Mouse (Mus musculus) hindbrain, embryonic 16.5 days (tissue): ENCODE measurements around the gene Sept11. TPM values are rescaled to one million over a fixed set of nuclear protein-coding genes. Genes with fewer than 3 reads are reported as not detected.
A peak's percentile ranks its signal among the peaks of the same experiment; 100 is the strongest.

Experiments used
- ATAC-seq: fragments of 200-750 bp; cut with Nextera tagmentation; 2 replicates; pipeline ENCODE4 v1.8.0; 2017; ENCODE audit warnings: moderate TSS enrichment, moderate library complexity
- H3K27ac ChIP-seq: fragments of 300-500 bp; sonication (generic); 2 replicates; pipeline ENCODE4 v1.5.1; 2014; ENCODE audit warnings: low read depth, mild to moderate bottlenecking, control low read depth, low read length, moderate library complexity
- H3K27me3 ChIP-seq: fragments of 300-500 bp; sonication (generic); replicated peaks from 2 replicates; pipeline ENCODE4 v1.6.1; 2014; ENCODE audit warnings: low read length; ENCODE audit not compliant: control insufficient read depth, insufficient read depth
- H3K36me3 ChIP-seq: fragments of 300-500 bp; sonication (generic); 2 replicates; pipeline ENCODE4 v1.6.1; 2014; ENCODE audit warnings: mild to moderate bottlenecking, low read length, moderate library complexity, mixed read lengths; ENCODE audit not compliant: control insufficient read depth, insufficient read depth
- H3K4me1 ChIP-seq: fragments of 300-500 bp; sonication (generic); 2 replicates; pipeline ENCODE4 v1.6.1; 2014; ENCODE audit warnings: low read depth, low read length; ENCODE audit not compliant: control insufficient read depth, insufficient read depth
- H3K4me2 ChIP-seq: fragments of 300-500 bp; sonication (generic); 2 replicates; pipeline ENCODE4 v1.6.1; 2014; ENCODE audit warnings: mild to moderate bottlenecking, low read length, control low read depth, moderate library complexity
- H3K4me3 ChIP-seq: fragments of 300-500 bp; sonication (generic); 2 replicates; pipeline ENCODE4 v1.5.1; 2014; ENCODE audit warnings: mild to moderate bottlenecking, low read length, control low read depth, moderate library complexity
- H3K9ac ChIP-seq: fragments of 300-500 bp; sonication (generic); 2 replicates; pipeline ENCODE4 v1.6.1; 2014; ENCODE audit warnings: low read depth, mild to moderate bottlenecking, control low read depth, low read length, moderate library complexity
- H3K9me3 ChIP-seq: fragments of 300-500 bp; sonication (generic); 2 replicates; pipeline ENCODE4 v1.6.1; 2014; ENCODE audit warnings: mild to moderate bottlenecking, low read length, moderate library complexity; ENCODE audit not compliant: control insufficient read depth
- WGBS: fragments of 180-500 bp; shearing (Covaris S2); extraction: QIAGEN DNeasy Blood & Tissue Kit; methylation state at CpG from one replicate; pipeline ENCODE4 v1.1.7; 2014; 5-methylcytosine and 5-hydroxymethylcytosine counted together
- polyA plus RNA-seq: library from polyadenylated mRNA; unstranded; fragments of >200 nt; fragmentation: Nextera tagmentation; extraction: Ambion mirVana; gene quantifications from 2 replicates; pipeline ENCODE4 v1.2.1, GENCODE M21; 2015

The Sept11 gene
- polyA plus RNA-seq, 1 experiment from 2014 or later: 125 TPM

DNA sequence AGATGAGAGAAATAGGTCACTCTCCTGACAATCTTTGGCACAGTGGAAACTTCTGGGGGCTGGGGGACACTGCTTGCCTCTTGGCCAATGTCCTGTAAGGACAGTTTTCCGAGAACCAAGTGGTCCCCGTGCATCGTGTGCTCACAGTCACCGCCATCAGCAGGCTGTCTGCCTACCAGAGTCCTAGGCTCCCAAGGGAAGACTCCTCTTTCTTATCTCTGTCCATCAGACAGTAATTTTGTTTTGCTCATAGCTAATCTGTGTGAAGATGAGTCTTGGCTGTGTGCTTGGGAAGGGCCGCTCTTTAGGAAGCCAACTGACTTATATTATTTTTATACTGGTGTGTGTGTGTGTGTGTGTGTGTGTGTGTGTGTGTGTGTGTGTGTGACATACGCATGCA lies 52.3 kb downstream of the Sept11 start:
- Histone ChIP-seq H3K4me1 (peaks cover 3% of the 10 kb centered on the region), H3K4me3 (no peak overlapping the region), H3K27ac (no peak overlapping the region), H3K9me3 (no peaks in the 10 kb centered on the region), H3K27me3 (no peaks in the 10 kb centered on the region), H3K4me2 (no peak overlapping the region), H3K36me3 (peaks cover 4% of the 10 kb centered on the region), H3K9ac (no peak overlapping the region)
- WGBS: 68% methylated on average over 6 of the region's 6 CpGs
- 0 out of 2 replicates have a peak, but pooled peaks have one; percentile 17 for ATAC-seq

DNA sequence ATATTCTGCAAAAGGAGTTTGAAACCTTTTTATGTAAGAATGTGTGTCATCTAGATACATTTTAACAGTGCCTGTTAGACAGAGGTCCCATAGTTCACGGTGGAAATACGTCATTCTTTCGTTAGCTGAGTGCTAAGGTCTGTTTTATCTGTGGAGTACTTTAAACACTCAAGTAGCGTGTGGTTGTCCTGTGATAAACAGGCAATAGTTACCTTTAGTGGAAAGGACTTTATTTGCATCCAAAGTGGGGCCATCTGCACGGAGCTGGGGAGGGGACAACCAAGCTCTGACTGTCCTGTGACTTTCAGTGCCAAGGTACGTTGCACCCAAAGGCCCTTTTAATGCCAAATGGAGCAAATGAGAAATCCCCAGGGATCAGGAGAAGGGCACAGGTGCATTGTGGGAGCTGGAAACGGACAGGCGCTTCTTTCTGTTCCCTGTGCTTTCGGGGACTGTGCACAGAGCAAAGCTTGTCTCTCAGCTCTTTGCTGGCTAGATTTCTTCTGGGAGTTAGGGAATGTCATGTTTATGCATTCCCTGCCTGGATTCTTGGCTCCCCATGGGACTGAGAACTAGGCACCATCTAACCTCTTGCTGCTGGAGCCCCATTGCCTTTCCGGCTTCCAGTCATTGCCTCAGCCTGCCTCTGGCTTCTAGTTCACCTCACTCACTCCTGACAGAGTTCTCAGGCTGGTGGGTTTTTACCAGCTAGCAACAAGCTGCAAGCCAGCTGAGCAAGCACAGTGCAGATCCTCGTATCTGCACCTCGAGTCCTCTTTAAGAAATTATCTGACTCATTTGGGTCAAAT lies 56.9 kb downstream of the Sept11 start:
- ATAC-seq: no peak
- H3K27ac ChIP-seq: no peak overlapping the region
- 79% methylated on average over 12 of the region's 12 CpGs for WGBS
- no peaks in the 10 kb centered on the region for H3K27me3 ChIP-seq
- no peaks in the 10 kb centered on the region for H3K9me3 ChIP-seq
- no peak overlapping the region for H3K4me2 ChIP-seq
- no peaks in the 10 kb centered on the region for H3K36me3 ChIP-seq
- H3K4me1 ChIP-seq: no peaks in the 10 kb centered on the region
- H3K9ac ChIP-seq: no peak overlapping the region
- no peak overlapping the region for H3K4me3 ChIP-seq

DNA sequence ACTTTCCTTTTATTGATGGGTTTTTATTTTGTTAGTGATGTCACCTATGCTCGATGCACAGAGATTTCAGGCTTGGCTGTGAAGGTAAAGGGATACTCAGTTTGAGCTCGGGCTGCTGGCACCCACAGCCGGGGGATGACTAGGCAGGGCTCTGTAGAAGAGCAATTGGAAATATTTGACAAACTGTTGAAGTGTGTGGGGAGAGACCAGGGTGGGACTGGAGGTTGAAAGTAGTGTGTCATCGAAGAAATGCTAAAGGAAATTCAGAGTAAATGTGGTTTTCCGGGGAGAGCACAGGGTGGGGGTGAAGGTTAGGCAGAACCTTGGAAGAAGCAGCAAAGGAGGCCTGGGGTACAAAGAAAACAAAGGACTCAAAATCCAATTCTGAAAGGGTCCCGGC lies 58.7 kb downstream of the Sept11 start:
- WGBS: 74% methylated on average over 6 of the region's 6 CpGs
- no peak overlapping the region for H3K4me3 ChIP-seq
- H3K9ac ChIP-seq: no peak overlapping the region
- ATAC-seq: no peak
- H3K4me2 ChIP-seq: no peak overlapping the region
- H3K27ac ChIP-seq: no peak overlapping the region
- peaks cover 4% of the 10 kb centered on the region for H3K36me3 ChIP-seq
- H3K9me3 ChIP-seq: no peaks in the 10 kb centered on the region
- no peaks in the 10 kb centered on the region for H3K27me3 ChIP-seq
- H3K4me1 ChIP-seq: no peaks in the 10 kb centered on the region

DNA sequence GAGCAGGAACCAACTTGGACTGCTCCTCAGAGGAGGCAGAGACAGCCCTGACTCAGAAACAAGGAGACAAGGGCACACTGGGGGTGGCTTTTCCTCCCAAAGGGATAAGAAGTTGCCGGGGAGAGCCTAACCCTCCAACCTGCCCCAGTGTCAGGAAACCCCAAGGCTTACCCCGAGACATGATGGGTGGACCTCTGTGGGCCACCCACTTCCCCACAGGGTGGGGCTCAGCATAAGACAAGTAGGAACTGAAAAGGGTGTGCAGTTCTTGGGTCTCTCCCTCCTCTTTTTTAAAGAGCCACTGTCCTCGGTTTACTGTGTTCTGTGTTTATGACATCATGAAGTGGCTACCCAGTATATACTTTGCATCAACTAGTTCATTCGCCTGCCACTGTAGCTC lies 59.2 kb downstream of the Sept11 start:
- H3K36me3 ChIP-seq: peaks cover 8% of the 10 kb centered on the region
- no peak overlapping the region for H3K27ac ChIP-seq
- WGBS: 82% methylated on average over 4 of the region's 4 CpGs
- no peaks in the 10 kb centered on the region for H3K4me1 ChIP-seq
- no peaks in the 10 kb centered on the region for H3K27me3 ChIP-seq
- no peak overlapping the region for H3K9ac ChIP-seq
- H3K4me3 ChIP-seq: no peak overlapping the region
- H3K4me2 ChIP-seq: no peak overlapping the region
- no peak for ATAC-seq
- no peaks in the 10 kb centered on the region for H3K9me3 ChIP-seq

DNA sequence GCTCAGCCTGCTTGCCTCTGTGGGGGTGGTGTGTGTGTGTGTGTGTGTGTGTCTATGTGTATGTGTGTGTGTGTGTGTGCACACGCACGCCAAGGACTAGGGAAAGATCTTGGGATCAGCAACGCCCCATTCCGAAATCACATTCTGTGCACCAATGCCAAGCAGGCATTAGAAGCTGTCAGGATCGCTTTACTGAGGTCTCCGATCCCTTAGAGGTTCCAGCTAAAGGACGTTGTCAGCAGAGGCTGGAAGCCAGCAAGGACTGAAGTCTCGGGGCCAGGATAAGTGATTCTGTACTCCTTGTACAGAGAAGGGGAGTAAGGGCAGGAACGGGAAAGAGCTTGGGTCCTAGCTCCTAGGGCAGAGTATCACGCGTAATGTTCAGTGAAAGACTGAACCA lies 61.2 kb downstream of the Sept11 start:
- ATAC-seq: no peak

DNA sequence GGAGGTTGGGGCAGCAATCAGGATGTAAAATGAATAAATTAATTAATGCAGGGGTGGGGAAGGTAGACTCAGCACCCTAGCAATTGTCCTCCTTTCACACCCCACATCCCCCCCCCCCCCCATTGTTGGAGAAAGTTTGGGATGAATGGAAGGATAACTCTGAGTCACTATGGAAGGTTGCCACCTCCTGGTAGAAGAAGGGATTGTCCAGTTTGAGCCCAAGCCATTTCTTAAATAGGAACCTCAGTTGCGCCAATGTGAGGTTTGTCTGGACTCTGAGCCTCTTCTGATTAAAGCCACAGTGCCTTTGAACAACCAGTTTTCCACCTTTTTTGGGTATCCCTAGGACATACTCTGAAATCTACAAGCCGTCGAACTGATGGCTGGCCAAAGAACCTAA lies 70.3 kb downstream of the Sept11 start:
- H3K4me3 ChIP-seq: no peak overlapping the region
- no peaks in the 10 kb centered on the region for H3K4me1 ChIP-seq
- H3K27ac ChIP-seq: no peak overlapping the region
- H3K9me3 ChIP-seq: no peaks in the 10 kb centered on the region
- WGBS: 82% methylated on average over 3 of the region's 3 CpGs
- peak; percentile 35; the same call in 1 of the 2 replicates for ATAC-seq
- no peaks in the 10 kb centered on the region for H3K27me3 ChIP-seq
- no peak overlapping the region for H3K9ac ChIP-seq
- H3K36me3 ChIP-seq: peaks cover 37% of the 10 kb centered on the region
- H3K4me2 ChIP-seq: no peak overlapping the region

More for the DNA sequence above, 61.2 kb downstream of the Sept11 start:
- WGBS: 85% methylated on average over 11 of the region's 11 CpGs
- Histone ChIP-seq H3K4me1 (no peaks in the 10 kb centered on the region), H3K4me3 (no peak overlapping the region), H3K27ac (no peak overlapping the region), H3K4me2 (no peak overlapping the region), H3K9ac (no peak overlapping the region), H3K9me3 (no peaks in the 10 kb centered on the region), H3K36me3 (peaks cover 8% of the 10 kb centered on the region), H3K27me3 (no peaks in the 10 kb centered on the region)

DNA sequence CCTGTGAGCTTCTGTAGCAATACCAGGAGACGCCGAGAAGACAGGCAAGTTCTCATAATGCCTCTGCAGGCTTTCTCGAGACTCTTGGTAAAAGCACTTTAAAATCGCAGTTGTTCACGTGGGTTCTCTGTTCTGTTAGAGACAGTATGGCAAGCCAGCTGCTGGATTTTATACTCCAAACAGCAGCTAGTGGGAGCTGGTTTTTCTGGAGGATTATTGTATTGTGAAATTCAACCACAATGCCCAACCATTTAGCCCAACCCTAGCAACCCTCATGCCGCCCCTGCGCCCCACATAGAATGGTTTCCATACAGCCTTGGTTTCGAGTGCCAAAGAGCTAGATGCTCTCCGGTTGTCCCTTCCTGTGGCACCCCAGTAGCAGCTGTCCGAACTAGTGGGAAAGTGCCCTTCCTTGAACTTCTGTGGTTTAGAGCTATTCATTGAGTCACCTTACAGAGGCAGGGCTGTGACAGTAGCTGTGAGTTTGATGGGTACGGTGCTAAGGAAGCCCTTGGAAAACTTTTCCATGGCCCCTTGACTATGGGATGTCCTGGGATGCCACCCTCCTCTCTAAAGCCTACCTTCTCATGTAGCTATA lies 74.8 kb downstream of the Sept11 start:
- Histone ChIP-seq H3K9me3 (no peaks in the 10 kb centered on the region), H3K27ac (no peak overlapping the region), H3K4me3 (no peak overlapping the region), H3K27me3 (no peaks in the 10 kb centered on the region), H3K4me2 (no peak overlapping the region), H3K4me1 (no peaks in the 10 kb centered on the region), H3K9ac (no peak overlapping the region), H3K36me3 (peaks cover 37% of the 10 kb centered on the region)
- no peak for ATAC-seq
- 90% methylated on average over 11 of the region's 11 CpGs for WGBS

DNA sequence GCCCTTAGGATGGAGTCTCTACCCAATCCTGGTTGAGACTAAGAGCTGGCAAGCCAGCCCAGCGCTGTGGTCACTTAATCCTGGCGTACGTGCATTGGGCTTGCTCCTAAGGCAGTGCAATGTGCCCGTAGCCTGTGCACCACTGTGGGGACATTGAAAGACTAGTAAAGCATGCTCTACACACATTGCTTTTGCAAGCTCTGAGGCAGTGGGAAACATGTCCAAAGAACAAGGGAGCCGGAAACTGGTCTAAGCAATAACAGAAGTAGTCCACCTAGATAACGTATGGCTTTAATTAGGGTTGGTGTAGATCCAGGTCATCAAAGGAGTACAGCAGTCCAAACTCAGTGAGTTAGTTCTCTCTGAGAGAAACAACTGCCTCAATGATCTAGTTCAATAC lies 75.4 kb downstream of the Sept11 start:
- 94% methylated on average over 6 of the region's 6 CpGs for whole genome bisulfite sequencing
- peaks cover 37% of the 10 kb centered on the region for H3K36me3 ChIP-seq
- no peak overlapping the region for H3K4me3 ChIP-seq

DNA sequence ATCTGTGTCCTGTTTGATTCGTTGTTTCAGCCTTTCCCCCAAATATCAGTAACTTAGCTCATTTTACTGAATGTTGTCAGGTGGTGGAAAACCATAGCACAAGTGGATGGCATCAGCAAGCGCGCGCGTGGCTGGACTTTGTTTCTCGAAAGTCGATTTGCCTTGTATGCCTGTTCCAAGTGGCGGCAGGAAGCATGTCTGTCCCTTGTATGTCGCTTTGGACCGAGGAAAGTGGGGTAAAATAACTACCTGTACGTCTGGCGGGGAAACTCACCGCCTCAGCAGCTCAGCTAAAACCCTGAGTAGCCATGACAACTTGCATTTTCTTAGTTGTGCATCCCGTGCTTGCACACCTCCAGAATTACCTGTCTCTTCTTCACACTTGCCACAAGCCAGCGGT lies 78.2 kb downstream of the Sept11 start:
- Histone ChIP-seq H3K9me3 (no peaks in the 10 kb centered on the region), H3K4me3 (no peak overlapping the region), H3K27ac (no peak overlapping the region), H3K27me3 (no peaks in the 10 kb centered on the region), H3K4me2 (no peak overlapping the region), H3K4me1 (no peaks in the 10 kb centered on the region), H3K9ac (no peak overlapping the region), H3K36me3 (peaks cover 24% of the 10 kb centered on the region)
- no peak for ATAC-seq
- WGBS: 96% methylated on average over 15 of the region's 15 CpGs

More for the DNA sequence above, 75.4 kb downstream of the Sept11 start:
- Histone ChIP-seq H3K27ac (no peak overlapping the region), H3K9me3 (no peaks in the 10 kb centered on the region), H3K9ac (no peak overlapping the region), H3K27me3 (no peaks in the 10 kb centered on the region), H3K4me2 (no peak overlapping the region), H3K4me1 (no peaks in the 10 kb centered on the region)
- no peak for ATAC-seq
